Mouse (Mus musculus) stomach, embryonic 15.5 days (tissue): ENCODE results near the gene Ankrd13a. TPM values are rescaled to one million over a fixed set of nuclear protein-coding genes. Genes with fewer than 3 reads are reported as not detected.
A peak's percentile ranks its signal among the peaks of the same experiment; 100 is the strongest.
"Not testable (repeated sequence)": the region's sequence is repeated elsewhere in the genome, so short reads cannot be mapped to it uniquely, and the experiment has no call there.

Experiments used
- ATAC-seq: fragments of 200-750 bp; cut with Nextera tagmentation; 2 replicates; pipeline ENCODE4 v1.8.0; 2017; ENCODE audit warnings: low read depth, moderate number of reproducible peaks, moderate TSS enrichment; ENCODE audit not compliant: insufficient read depth, low FRiP score
- H3K27ac ChIP-seq: fragments of 300-500 bp; sonication (generic); 2 replicates; pipeline ENCODE4 v1.5.1; 2015; ENCODE audit warnings: mild to moderate bottlenecking, inconsistent platforms
- H3K27me3 ChIP-seq: fragments of 300-500 bp; sonication (generic); replicated peaks from 2 replicates; pipeline ENCODE4 v1.6.1; 2015; ENCODE audit warnings: inconsistent platforms
- H3K36me3 ChIP-seq: fragments of 300-500 bp; sonication (generic); 2 replicates; pipeline ENCODE4 v1.6.1; 2015; ENCODE audit warnings: inconsistent platforms
- H3K4me1 ChIP-seq: fragments of 300-500 bp; sonication (generic); 2 replicates; pipeline ENCODE4 v1.6.1; 2015; ENCODE audit warnings: inconsistent platforms
- H3K4me2 ChIP-seq: fragments of 300-500 bp; sonication (generic); 2 replicates; pipeline ENCODE4 v1.6.1; 2015; ENCODE audit warnings: mild to moderate bottlenecking, inconsistent platforms
- H3K4me3 ChIP-seq: fragments of 300-500 bp; sonication (generic); replicated peaks from 2 replicates; pipeline ENCODE4 v1.5.1; 2015; ENCODE audit warnings: inconsistent platforms
- H3K9ac ChIP-seq: fragments of 300-500 bp; sonication (generic); 2 replicates; pipeline ENCODE4 v1.6.1; 2015; ENCODE audit warnings: inconsistent platforms
- H3K9me3 ChIP-seq: fragments of 300-500 bp; sonication (generic); 2 replicates; pipeline ENCODE4 v1.6.1; 2016; ENCODE audit warnings: inconsistent platforms
- WGBS: fragments of 180-500 bp; shearing (Covaris S2); methylation state at CpG from one replicate; pipeline ENCODE4 v1.1.7; 2015; 5-methylcytosine and 5-hydroxymethylcytosine counted together
- microRNA-seq: library from miRNA; unstranded; fragments of <30 nt; microRNA quantifications from one replicate; pipeline ENCODE4, GENCODE M21; 2016
- polyA plus RNA-seq: library from polyadenylated mRNA; unstranded; fragments of >200 nt; fragmentation: Nextera tagmentation; extraction: Ambion mirVana; gene quantifications from 2 replicates; pipeline ENCODE4 v1.2.1, GENCODE M21; 2015

Gene Ankrd13a
- polyA plus RNA-seq, 1 experiment from 2014 or later: 49.0 TPM

- H3K4me1 ChIP-seq: no peaks in the 10 kb centered on the region
- H3K9me3 ChIP-seq: no peaks in the 10 kb centered on the region
- H3K4me2 ChIP-seq: no peak overlapping the region
- no peak overlapping the region for H3K9ac ChIP-seq
- no peaks in the 10 kb centered on the region for H3K27me3 ChIP-seq
- ATAC-seq: no peak
- no peak overlapping the region for H3K4me3 ChIP-seq
- WGBS: 80% methylated on average over 20 of the region's 20 CpGs
- H3K36me3 ChIP-seq: no peaks in the 10 kb centered on the region
- no peak overlapping the region for H3K27ac ChIP-seq
These were observed 77.2 kb downstream of the Ankrd13a start for GRCm38 (mm10) chr5:114851565-114852236.

DNA sequence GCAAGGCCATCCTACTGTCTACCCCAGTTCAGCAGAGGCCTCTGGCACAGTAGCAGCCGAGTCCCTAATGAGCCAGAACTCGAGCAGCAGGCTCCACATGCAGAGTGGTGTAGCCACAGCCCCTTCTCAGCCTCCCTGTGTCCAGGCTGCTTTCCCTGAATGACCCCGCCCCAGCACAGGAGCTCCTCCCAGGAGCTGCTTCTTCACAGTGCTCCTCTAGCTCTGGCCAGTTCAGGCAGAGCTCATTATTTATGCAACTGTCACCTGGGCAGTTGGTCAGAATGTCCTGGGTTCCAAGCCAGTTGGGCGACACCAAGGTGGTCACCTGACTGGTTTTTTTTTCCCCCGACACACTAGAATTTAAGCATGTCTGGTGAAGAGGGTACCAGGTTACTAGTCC is 78.9 kb downstream of the Ankrd13a start, which contains the start of gene 4930519G04Rik:
Gene 4930519G04Rik (plus strand): TSS at position 301 of the 400 bp plus-strand sequence.
- not testable (repeated sequence) for H3K9ac ChIP-seq, H3K27ac ChIP-seq, H3K4me1 ChIP-seq, H3K27me3 ChIP-seq, H3K36me3 ChIP-seq, ATAC-seq, H3K4me2 ChIP-seq, H3K4me3 ChIP-seq, H3K9me3 ChIP-seq
- WGBS: 80% methylated on average over 3 of the region's 5 CpGs

Small RNA genes lying within 50 kb of the gene (microRNA-seq; reads per million reads assigned to microRNA genes)
- gene Mir6240: 11.8 reads per million, percentile 26 among the genes with 10 or more reads in this experiment

Other genes with a start within 250 kb of the Ankrd13a start
- 2.9 and 3.8 TPM in 2 replicates for gene Fam222a, start 206.7 kb upstream of the Ankrd13a start, polyA plus RNA-seq
- gene Trpv4, start 116.3 kb upstream of the Ankrd13a start, polyA plus RNA-seq: 1.7 and 1.9 TPM in 2 replicates
- 123 and 144 TPM in 2 replicates for gene Gltp, start 83.7 kb upstream of the Ankrd13a start, polyA plus RNA-seq
- gene Tchp, start 66.9 kb upstream of the Ankrd13a start, polyA plus RNA-seq: 11.5 and 11.6 TPM in 2 replicates
- gene Git2, start 840 bp downstream of the Ankrd13a start, polyA plus RNA-seq: 36.7 and 39.8 TPM in 2 replicates
- gene 1500011B03Rik, start 48.8 kb downstream of the Ankrd13a start, polyA plus RNA-seq: 78.6 and 82.0 TPM in 2 replicates
- gene 4930519G04Rik, start 79.0 kb downstream of the Ankrd13a start, polyA plus RNA-seq: not detected in 2 replicates
- 0.09 and 0.12 TPM in 2 replicates for gene Gm9936, start 84.0 kb downstream of the Ankrd13a start, polyA plus RNA-seq
- gene Oasl2, start 122.3 kb downstream of the Ankrd13a start, polyA plus RNA-seq: 6.9 and 8.5 TPM in 2 replicates
- gene Oasl1, start 148.6 kb downstream of the Ankrd13a start, polyA plus RNA-seq: 0.90 and 1.2 TPM in 2 replicates
- gene 2210016L21Rik, start 167.5 kb downstream of the Ankrd13a start, polyA plus RNA-seq: 52.4 and 57.4 TPM in 2 replicates
- gene Hnf1a, start 196.4 kb downstream of the Ankrd13a start, polyA plus RNA-seq: 11.2 and 16.2 TPM in 2 replicates
- 31.5 and 34.2 TPM in 2 replicates for gene Sppl3, start 236.5 kb downstream of the Ankrd13a start, polyA plus RNA-seq